Mouse (Mus musculus) lung, postnatal 36 days (tissue): ENCODE measurements around the gene Lck.

Experiments used
- DNase-seq: peaks from one replicate; pipeline ENCODE4 v3.0.0; 2022; ENCODE audit warnings: mixed read lengths

The Lck gene

GRCm38 (mm10) chr4:129573430-129573829 lies at the start of gene Lck:
Gene Lck, minus strand, starts transcription at chr4:129573641.
- no peak for DNase-seq

DNA sequence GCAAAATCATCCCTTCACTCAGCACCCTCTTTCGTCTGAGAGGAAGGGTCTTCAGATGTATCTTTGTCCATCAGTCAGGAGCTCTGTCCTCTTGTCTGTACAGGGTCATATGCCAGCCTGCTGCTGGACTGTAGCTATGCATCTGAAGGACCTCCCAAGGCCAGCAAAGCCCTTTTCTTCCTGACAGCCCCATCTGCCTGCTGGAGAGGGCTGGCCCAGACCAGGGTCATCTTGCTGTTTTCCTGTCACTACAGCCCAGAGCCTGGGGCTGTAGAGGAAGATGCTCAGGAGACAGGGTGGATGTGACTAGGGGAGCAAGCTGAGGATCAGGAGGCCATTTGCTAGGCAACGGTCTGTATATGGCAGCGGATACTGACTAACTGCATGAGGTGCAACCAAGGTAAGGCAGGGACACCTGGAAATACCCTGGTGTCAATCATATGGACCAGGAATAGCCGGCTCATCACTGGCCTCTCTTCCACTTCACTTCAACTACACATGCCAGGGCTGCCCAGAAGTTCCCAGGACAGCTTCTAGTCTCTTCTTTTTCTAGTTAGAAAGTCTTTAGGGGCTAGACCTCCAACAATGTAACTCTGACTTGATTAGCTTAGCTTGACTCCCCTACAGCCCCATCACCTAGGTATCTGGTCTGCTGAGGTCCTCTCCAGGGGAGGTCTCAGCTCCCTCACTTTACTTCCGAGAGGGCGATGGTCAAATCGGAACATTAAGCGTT lies 49.5 kb upstream of the Lck start:
- DNase-seq = no peak

DNA sequence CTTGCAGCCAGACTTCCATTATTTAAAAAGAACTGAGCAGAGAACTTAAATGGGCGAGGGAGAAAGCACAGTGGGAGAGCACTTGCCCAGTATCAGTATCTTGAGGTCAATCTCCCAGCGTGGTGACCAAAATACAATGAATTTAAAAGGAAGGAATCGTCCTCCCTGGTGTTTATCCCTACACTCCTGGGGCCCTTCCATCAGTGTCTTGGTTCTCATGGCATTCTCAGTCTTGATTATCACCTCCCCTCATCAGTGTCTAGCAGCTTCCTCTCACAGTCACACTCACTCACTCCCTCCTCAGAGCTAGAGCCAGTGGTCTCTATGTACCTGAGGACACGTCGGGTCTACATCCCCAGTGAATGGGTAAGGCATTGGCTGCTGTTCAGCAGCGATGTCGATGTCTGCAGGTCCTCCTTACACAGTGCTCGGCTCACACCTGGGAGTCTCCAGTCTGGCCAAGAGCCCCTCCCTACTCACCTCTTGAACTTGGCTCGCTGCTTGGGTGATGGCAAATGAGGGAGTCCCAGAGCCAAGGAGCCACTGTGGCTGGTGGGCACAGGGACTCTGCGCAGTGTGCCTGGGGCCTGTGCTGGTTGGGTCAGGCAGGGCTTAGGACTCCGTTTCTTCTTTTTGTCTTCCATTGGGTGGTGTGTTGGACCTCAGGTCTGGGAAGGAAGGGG lies 48.8 kb upstream of the Lck start:
- DNase-seq = no peak

GRCm38 (mm10) chr4:129621283-129621841 lies 47.9 kb upstream of the Lck start:
- DNase-seq = peak; percentile 73

- no peak for DNase-seq
Observed at GRCm38 (mm10) chr4:129620419-129621282, 47.2 kb upstream of the Lck start.

DNA sequence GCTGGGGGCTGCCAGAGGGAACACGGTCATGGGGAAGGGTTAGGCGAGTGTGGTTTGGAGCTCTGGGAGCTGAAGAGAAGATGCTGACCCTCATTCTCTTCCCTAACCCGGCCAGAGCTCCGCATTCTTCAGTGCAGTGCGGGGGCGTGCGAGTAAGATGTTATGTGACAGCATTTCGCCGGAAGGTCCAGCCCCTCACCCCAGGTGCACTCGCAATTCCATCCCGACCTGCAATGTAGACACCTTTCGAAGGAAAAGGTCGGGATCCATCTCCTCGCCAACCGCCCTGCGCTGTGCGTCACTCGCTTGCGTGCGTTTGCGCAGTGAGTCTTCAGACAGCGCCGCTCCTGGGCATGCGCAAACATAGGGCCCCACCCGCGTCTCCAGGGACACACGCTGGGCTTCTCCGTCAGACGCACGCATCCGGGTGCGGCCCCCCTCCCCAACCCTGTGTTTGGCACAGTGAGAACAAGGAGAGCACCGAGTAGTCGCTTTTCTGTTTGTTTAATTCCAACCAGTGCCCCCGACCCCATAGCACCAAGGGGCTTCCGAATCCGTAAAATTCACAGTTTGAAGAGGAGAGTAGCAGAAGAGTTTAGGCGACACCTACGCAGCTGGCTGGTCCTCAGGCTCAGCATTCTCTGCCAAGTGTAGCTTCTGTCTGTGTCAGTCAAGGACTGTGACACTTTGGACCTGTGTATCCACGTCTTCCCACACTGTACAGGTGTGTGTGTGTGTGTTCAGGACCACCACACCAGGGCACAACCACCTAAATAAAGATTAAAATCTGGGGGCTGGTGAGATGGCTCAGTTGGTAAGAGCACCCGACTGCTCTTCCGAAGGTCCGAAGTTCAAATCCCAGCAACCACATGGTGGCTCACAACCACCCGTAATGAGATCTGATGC lies 45.6 kb upstream of the Lck start, which contains the start of gene Iqcc:
Gene Iqcc, minus strand, starts transcription at position 314 of the 906 bp plus-strand sequence.
- peak; percentile 98 for DNase-seq

- no peak for DNase-seq
Observed at GRCm38 (mm10) chr4:129618031-129618430, 44.6 kb upstream of the Lck start.

DNA sequence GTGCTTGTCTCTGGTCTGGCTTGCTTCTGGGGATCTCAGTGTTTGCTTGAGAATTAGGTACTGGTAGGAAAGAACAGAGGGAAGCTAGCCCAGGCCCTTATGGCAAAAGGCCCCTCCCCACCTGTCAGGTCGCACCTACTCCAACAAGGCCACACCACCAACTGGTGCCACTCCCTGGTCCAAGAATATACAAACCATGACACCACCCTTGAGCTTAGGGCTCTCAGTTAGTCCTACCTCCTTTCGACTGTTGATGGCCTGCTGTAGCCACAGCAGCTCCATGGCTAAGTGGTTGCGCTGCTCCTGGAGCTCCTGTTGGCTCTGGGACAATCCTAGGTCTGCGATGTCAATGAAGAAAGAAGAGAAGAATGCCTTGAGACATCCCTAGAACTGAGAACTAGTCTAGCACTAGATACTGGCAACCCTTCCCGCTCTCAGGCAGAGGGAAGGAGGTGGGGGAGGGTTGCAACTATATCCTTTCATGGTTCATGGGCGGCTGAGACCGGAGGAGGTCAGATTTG lies 43.7 kb upstream of the Lck start:
- no peak for DNase-seq

GRCm38 (mm10) chr4:129616631-129617030 lies 43.2 kb upstream of the Lck start:
- DNase-seq = no peak

GRCm38 (mm10) chr4:129615801-129616290 lies 42.4 kb upstream of the Lck start:
- DNase-seq = no peak

GRCm38 (mm10) chr4:129614093-129614492 lies 40.7 kb upstream of the Lck start, which contains the start of gene Dcdc2b:
Gene Dcdc2b, minus strand, starts transcription at chr4:129614257.
- peak; percentile 87 for DNase-seq

GRCm38 (mm10) chr4:129610472-129610871 lies 37.0 kb upstream of the Lck start:
- no peak for DNase-seq

DNA sequence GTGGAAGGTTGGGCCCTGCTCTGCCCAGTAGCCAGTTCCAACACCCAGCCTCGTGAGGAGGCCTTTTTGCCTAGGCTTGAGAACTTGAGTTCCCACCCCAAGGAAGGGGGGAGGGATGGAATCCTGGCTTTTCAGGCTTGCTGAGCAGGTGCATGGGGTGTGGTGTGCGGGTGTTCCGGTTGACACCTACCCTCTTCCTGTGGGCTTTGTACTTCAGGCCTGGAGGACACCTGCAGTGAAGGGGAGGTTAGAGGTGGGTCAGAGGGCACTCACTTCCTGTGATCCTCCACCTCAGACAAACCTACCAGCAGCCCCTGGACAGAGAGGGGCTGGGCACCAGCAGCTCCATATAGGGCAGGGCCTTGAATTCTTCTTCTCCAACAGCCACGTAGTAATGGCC lies 36.6 kb upstream of the Lck start:
- DNase-seq = no peak

DNA sequence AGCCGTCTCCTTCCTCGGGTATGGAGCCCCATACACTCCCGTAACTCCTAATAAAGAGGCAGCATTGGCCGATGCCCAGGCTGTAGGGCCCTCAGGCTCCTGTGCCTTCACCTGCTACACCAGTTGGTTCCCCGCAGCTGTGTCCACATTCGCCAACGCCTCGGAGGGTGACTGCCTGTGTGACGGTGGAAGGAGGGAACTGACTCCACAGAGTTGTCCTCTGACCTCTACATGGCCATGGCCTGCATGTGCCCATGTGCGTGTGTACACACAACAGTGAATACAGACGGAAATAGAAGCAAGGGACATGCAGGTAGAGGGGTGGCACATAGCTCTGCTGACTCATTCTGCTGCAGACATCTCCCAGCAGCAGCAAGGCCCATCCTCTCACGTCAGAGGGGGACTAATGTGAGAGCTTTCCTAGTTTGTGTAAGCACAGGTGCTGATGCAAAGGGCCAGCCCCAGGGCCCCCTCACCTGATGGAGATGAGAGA lies 35.7 kb upstream of the Lck start:
- DNase-seq = no peak

DNA sequence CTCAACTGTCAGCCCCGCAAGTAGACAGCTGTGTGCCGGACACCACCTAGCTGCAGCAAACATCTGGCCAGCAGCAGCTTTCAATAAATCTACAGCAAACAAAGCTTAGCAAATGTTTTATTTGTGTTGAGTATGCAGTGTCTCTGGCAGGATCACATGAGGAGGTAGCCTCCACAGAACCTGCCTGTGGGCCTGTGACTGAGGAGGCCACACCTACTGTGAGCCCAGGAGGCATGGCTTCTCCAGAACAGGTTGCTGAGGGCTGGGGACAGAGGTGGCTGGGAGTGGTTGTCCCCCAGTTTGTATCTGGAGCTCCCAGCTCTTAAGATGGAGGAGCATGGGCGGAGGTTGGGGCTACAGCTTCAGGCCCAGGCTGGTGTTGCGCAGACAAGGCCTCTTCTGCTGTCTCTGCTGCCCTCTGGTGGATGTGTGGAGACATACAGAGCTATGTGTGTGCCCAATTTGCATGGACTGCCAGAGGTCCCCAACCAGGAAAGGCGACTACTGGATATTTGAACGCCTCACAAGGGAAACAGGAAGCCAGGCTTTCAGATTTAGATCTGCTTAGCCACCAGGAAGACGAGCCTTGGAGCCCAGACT lies 35.1 kb upstream of the Lck start:
- DNase-seq = peak; percentile 91

DNA sequence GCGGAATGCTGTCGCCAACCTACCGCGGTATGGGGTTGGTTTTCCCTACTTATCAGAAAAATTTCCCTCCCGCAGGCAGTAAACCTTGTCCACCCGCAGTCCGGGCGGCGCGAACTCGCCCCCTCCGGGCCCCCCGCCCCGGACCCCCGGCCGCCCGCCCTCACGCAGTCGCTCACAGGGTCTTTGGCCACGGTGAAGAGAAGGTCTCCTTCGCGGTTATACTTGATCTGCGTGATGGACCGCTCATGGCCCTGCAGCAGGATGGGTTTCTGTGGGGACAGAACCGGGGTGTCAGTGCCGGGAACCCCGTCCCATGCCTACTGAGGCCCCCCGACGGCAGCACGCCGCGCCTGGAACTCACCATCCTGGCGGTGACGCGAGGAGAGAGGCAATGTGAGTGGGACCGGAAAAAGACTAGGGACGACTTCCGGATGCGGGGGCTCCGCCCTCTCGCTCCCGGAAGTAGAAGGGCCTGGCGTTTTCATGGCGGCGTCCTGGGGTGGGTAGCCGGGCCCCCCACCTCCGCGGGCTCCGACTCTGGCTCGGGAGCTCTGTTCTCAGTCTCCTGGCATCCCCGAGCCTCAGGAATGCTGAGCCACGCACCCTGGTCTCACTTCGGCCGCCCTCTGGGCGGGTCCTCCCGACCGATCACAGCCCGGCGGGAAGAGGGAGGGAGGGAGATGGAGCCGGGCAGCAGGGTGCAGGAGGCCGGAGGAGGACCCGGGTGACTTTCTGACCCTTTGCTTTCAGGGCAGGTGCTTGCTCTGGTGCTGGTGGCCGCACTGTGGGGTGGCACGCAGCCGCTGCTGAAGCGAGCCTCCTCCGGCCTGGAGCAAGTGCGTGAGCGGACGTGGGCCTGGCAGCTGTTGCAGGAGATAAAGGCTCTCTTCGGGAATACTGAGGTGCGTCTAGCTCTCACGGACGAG lies 27.1 kb upstream of the Lck start, which contains the start of the genes Eif3i and Tmem234:
Gene Eif3i, minus strand, starts transcription at position 416 of the 926 bp plus-strand sequence.
Gene Tmem234, plus strand, starts transcription at position 436 of the 926 bp plus-strand sequence.
- DNase-seq = peak; percentile 89

DNA sequence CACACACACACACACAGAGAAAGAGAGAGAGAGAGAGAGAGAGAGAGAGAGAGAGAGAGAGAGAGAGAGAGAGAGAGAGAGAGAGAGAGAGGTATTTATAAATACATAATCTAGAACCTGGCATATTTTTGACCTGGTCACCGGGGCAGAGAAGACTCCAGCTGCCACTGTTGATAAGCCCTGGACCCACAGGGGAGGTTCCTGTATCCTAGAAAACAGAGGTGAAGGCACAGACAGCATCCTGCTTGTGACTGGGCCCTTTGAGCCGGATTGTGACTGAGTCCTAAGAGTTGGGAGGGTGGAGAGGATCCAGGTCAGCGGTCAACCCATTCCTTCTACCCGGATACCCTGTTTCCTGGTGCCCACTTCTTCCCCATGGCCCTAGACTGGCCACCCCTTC lies 15.4 kb upstream of the Lck start:
- no peak for DNase-seq

GRCm38 (mm10) chr4:129586943-129587342 lies 13.5 kb upstream of the Lck start:
- DNase-seq = no peak

DNA sequence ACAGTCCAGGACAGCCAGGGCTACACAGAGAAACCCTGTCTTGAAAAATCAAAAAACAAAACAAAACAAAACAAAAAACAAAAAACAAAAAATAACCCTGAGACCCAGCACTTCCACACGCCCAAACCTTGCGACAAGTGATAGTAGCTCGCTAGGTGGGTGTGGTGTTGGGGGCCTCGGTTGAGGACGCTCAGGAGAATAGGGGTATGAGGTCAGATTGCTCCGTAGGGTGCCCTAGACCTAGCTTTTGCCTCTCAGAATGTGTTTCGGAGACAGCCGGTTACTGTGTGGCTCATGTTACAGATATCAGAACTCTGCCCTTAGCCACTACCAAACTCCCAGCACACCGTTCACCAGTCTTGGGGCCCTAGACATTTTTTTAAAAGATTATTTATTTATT lies 12.3 kb upstream of the Lck start:
- DNase-seq = no peak
